Mouse (Mus musculus) stomach, postnatal 0 days (tissue): ENCODE results near the gene Pdlim7.

ENCODE experiments used
- CTCF ChIP-seq: IDR thresholded peaks from 2 replicates; pipeline ENCODE4 v1.5.1; 2016; ENCODE audit warnings: antibody characterized with exemption, low read depth, mild to moderate bottlenecking, moderate library complexity
- EP300 ChIP-seq: optimal IDR thresholded peaks from 2 replicates; pipeline ENCODE3; 2016; ENCODE audit warnings: antibody characterized with exemption

GRCm38 (mm10) chr13:55535191-55535590, 21.7 kb upstream of the Pdlim7 start:
- no peak for TF ChIP-seq CTCF
- no peak for TF ChIP-seq EP300
